Mouse (Mus musculus) natural killer cell, adult 2 months (primary cell): ENCODE measurements around the gene Aars2.
A peak's percentile ranks its signal among the peaks of the same experiment; 100 is the strongest.

Source experiments
- DNase-seq, 2 experiments: peaks; one replicate each; pipeline ENCODE4 v3.0.0; 2022; ENCODE audit warnings: low spot score in 2 of 2

Gene Aars2

DNA sequence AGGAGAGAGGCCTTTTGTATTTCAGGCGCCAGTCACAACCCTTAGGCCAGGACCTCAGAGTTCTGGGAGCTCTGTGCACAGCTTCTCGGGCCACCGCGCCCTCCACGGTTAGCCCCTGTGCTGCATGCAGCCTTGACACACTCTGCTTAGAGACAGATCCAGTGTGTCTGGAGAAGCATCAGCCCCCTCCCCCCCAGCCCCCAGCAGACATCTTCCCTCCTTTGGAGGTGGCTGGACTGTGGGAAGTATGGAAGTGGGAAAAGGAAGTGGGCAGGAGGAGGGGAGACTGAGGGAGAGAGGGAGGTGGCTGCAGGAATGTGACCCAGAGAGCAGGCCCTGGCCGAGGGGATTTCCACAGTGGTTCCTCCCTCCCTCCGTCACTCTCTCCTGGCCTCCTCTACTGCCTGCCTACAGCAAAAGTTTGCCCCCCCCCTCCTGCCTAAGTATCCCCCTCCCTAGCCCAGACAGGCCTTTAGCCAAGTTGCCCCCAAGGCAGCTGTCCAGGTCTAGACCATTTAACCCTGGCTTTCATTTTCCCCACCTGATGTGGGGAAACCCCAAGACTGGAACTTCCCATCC, 50.7 kb downstream of the Aars2 start:
- peak; percentile 52 to 61 for DNase-seq

DNA sequence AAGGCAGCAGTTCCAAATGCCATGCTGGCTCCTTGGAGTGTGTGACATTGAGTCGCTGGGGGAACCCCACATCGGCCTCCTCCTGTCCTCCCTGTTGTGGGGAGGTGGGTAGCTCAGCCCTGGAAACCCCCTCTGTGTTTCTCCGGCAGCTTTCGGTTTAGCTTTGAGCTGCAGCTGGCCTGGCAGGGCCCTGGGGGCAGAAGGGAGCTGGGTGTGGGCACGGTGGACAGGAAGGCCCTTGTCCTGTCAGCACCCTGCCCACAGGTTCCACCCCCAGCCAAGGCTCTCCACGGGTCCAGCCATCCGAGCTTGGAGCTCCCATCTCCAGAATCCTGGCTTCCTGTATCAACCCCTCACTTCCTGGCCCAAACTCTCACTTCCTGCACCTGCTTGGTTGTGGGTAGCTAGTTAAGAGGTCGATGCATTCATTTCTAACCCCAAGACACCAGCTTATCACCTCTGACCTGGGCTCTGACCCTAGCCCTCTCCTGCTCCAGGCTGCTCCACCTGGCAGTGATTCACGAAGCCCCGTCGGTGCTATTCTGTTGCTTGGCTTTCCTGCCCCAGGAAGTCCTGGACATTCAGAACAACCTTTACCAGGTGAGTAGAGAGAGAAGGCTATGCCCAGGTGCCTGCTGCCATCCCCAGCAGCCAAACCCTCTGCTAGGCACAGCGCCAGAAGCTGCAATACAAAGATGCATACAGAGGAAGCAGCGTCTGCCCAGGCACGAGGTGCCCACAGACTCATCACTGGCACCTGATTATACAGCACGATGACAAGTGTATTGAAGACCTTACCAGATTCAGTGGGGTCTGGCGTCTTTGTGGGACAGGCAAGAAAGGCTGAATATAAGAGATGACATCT, 51.6 kb downstream of the Aars2 start:
- peak; percentile 83 to 91 for DNase-seq

DNA sequence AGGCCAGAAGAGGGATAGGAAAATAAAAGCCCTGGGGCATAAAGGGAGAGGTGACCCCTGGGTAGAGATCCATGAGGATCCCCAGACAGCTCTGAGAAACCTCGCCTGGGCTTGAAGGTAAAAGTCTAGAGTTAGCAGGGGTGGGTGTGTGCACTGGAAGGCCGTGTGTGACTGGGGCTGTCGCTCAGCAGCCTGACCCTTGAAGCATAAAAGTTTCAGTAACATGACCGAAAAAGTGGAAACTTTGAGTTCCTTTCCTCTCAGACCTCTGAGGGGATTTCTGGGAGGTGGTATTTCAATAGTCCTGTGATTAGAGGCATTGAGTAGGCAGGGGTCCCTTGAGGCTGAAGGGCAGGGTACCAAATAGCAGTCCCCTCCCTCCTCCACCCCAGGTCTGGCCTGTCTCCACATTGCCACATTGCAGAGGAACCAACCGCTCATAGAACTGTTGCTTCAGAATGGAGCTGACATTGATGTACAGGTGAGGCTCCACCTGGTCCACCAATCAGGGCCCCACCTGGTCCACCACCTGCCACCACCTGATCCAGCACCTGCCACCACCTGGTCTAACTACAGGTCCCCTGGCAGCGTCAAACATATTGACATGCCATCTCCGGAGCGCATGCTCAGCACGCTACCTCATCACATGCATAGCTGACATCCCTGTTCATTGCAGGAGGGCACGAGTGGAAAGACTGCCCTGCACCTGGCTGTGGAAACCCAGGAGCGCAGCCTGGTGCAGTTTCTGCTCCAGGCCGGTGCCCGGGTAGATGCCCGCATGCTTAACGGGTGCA, 53.3 kb downstream of the Aars2 start:
- DNase-seq = no peak

DNA sequence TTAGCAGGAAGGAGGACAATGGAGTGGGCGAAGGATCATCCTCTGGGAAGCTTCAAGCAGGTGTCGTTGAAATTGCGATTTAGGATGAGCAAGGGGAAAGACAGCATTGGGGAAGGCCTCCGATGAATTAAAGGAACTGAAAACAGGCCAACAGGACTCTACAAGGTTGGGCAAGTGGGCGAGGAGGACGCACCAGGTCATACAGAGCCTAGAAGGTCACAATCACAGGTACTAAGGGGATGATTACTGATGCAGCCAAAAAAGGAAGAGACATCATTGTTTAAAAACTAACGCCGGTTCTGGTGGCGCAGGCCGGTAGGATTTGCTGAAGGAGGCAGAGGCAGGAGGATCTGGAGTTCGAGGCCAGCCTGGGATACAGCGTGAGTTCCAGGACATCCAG, 56.6 kb downstream of the Aars2 start:
- no peak for DNase-seq

DNA sequence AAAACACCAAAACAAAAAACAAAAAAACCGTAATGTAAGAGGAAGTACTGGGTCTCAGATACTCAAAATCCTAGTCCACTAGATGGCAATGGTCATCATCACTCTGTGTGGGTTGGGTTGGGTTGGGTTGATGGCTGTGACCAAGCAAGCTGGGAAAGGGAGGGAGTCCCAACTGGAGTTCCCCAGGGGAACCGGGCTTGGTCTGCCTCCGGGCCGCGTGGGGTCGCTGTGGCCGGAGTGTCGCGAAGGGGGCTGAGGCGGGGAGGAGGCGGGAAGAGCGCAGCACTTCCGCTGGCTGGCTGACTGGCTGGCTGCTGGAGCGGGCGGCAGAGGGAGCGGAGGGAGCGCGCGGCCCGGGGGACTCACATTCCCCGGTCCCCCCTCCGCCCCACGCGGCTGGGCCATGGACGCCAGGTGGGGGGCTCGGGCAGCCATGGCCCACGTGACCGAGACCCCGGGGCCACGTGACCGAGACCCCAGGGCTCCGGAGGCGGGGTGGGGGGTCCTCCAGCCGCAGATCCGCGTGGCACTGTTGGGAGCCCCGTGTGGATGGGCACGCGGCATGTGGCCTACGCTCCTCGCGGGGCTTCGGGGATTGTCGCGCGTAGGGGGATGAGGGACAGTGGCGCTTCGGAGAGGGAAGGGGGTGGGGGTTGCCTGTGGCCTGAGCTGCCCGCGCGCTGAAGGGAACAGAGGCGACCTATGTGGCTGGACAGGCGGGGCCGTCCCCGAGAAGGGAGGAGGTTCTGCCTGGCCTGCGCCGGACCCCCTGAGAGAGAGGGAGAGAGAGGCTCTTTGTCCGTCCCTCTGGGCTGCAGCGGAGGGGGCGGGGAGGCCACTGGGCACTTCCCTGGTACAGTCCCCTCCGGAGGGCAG, 57.3 kb downstream of the Aars2 start, which contains the start of gene Slc35b2:
Gene Slc35b2, plus strand, starts transcription at position 220 of the 876 bp plus-strand sequence.
- peak; percentile 87 for DNase-seq

DNA sequence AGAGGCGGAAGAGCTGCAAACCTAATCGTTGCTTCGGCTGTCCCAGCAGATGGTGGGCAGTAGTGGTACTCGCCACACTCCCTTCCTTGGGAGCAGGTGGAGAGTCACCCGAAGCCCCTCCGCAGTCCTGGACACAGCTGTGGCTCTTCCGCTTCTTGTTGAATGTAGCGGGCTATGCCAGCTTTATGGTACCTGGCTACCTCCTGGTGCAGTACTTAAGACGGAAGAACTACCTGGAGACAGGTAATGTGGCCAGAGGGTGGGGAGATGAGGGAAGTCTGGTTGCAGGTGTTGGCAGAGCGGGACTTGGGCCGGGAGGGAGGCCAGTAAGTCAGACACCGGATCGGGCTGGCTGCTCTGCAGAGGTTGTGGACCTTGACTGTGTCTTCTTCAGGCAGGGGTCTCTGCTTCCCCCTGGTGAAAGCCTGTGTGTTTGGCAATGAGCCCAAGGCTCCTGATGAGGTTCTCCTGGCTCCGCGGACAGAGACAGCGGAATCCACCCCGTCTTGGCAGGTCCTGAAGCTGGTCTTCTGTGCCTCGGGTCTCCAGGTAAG, 58.0 kb downstream of the Aars2 start:
- DNase-seq = no peak

DNA sequence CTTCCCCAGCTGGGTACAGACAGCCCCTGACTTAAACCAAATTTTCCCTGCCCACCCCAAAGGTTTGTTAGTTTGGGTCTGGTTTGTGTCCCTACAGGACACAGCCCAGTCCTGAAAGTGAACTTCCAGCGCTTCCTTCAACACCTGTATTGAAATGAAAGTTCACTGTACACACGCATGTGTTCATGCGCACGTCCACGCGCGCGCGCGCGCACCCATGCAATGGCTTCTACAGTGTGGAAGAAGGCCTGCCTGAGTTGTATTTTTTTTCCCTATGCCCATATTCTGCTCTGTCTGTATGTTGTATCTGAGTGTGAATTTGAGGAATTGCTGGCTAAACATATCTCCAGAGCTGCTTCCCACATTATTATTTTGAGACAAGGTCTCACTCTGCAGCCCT, 58.5 kb downstream of the Aars2 start:
- no peak for DNase-seq

DNA sequence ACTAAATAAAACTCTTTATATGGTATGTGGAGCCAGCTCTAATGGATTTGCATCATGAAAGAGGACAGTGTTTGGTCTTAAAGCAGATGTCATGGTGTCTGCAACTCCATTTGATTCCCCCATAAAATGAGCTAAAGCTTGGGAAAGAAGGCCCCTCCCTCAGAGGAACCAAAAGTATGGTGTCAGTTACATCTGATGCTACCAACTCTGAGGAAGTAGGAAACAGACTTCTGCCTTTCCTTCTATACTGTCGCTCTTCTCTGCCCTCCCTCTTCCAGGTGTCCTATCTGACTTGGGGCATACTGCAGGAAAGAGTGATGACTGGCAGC, 59.4 kb downstream of the Aars2 start:
- no peak for DNase-seq

DNA sequence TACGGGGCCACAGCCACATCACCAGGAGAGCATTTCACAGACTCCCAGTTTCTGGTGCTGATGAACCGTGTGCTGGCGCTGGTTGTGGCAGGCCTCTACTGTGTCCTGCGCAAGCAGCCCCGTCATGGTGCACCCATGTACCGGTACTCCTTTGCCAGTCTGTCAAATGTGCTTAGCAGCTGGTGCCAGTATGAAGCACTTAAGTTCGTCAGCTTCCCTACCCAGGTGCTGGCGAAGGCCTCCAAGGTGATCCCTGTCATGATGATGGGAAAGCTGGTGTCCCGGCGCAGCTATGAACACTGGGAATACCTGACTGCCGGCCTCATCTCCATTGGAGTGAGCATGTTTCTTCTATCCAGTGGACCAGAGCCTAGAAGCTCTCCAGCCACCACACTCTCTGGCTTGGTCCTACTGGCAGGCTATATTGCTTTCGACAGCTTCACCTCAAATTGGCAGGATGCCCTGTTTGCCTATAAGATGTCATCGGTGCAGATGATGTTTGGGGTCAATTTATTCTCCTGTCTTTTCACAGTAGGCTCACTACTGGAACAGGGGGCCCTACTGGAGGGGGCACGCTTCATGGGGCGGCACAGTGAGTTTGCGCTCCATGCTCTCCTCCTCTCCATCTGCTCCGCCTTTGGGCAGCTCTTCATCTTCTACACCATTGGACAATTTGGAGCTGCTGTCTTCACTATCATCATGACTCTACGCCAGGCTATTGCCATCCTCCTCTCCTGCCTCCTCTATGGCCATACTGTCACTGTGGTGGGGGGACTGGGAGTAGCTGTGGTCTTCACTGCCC, 59.9 kb downstream of the Aars2 start:
- DNase-seq = no peak

DNA sequence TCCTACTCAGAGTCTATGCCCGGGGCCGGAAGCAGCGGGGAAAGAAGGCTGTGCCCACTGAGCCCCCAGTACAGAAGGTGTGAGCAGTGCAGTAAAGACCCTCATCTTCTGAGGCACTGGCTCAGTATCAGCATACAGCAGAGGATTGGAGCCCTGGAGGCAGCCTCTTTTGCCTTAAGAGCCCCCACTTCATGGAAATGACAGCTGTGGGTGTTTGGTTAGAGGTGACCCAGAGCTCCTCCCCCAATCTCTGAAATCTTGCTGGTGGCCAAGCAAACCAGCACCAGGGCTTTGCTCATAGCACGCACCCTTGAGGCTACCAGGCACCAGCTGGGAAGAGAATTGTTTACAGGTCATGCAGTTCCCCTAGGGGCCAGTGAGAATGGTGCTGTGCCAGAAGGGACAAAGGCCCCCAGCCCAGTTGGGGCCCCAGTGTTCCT, 60.5 kb downstream of the Aars2 start:
- no peak for DNase-seq

DNA sequence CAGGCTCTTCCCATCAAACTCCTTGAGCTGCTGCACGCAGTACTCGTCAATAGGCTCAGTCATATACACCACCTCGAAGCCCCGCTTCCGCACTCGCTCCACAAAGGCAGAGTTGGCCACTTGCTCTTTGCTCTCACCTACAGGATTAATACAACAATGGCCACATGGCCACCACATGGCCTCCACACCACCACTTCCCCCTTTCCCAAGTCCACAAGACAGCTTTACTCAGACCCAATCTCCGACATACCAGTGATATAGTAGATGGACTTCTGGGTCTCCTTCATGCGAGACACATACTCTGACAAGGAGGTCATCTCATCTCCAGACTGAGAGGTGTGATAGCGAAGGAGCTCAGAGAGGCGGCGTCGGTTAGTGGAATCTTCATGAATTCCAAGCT, 62.3 kb downstream of the Aars2 start:
- DNase-seq = no peak

DNA sequence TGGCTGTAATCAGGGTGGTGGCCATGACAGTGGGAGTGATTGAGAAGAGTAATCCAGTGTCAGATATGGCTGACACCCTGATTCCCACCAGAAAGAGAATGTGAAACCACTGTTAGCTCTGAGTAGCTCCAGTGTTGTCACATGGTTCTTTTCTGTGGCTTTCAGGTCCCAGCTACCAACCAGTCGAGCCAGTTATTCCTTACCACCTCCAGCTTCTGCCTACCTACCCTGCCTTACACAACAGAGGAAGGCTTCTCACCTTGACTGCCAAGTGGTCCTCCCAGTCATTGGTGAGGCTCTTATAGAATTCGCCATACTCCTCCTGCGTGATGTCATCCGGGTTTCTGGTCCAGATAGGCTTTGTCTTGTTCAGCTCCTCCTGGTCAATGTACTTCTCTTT, 63.4 kb downstream of the Aars2 start:
- DNase-seq = no peak
